Mouse (Mus musculus): ENCODE data around the gene Col16a1. TPM values are rescaled to one million over a fixed set of nuclear protein-coding genes. Genes with fewer than 3 reads are reported as not detected.

Col16a1 gene
- polyA plus RNA-seq, 1 experiment from 2014 or later = 10.5 TPM

GRCm38 (mm10) chr4:130073367-130073766 is 25.7 kb downstream of the Col16a1 start:
- H3K27me3 ChIP-seq (ENCODE audit: control insufficient read depth, insufficient read depth, low read depth, low read length) = no peaks in the 10 kb centered on the region
- H3K36me3 ChIP-seq (ENCODE audit: control insufficient read depth, insufficient read depth, low read length) = no peaks in the 10 kb centered on the region
- H3K27ac ChIP-seq (ENCODE audit: low read length) = no peak overlapping the region
- ATAC-seq = no peak
- H3K4me1 ChIP-seq (ENCODE audit: control insufficient read depth, insufficient read depth, low read length) = peaks cover 6% of the 10 kb centered on the region; the same call in 1 of the 2 replicates
- no peak overlapping the region for H3K9ac ChIP-seq (ENCODE audit: low read depth, low read length)
- WGBS = 85% methylated on average over 4 of the region's 4 CpGs
- no peak overlapping the region for H3K4me3 ChIP-seq (ENCODE audit: low read depth, low read length)
- no peak overlapping the region for H3K4me2 ChIP-seq (ENCODE audit: low read length)
- H3K9me3 ChIP-seq (replicated peaks; ENCODE audit: control insufficient read depth, low read length, poor library complexity, severe bottlenecking) = no peaks in the 10 kb centered on the region

- Histone ChIP-seq H3K27me3 (ENCODE audit: control insufficient read depth, insufficient read depth, low read depth, low read length) (no peaks in the 10 kb centered on the region), H3K27ac (ENCODE audit: low read length) (no peak overlapping the region), H3K36me3 (ENCODE audit: control insufficient read depth, insufficient read depth, low read length) (no peaks in the 10 kb centered on the region), H3K4me1 (ENCODE audit: control insufficient read depth, insufficient read depth, low read length) (peaks cover 6% of the 10 kb centered on the region; the same call in 1 of the 2 replicates), H3K4me3 (ENCODE audit: low read depth, low read length) (no peak overlapping the region), H3K4me2 (ENCODE audit: low read length) (no peak overlapping the region), H3K9ac (ENCODE audit: low read depth, low read length) (no peak overlapping the region), H3K9me3 (replicated peaks; ENCODE audit: control insufficient read depth, low read length, poor library complexity, severe bottlenecking) (no peaks in the 10 kb centered on the region)
- peak; percentile 51; the same call in 1 of the 2 replicates for ATAC-seq
- WGBS = 64% methylated on average over 17 of the region's 17 CpGs
Measured at GRCm38 (mm10) chr4:130074761-130075515, 27.3 kb downstream of the Col16a1 start.

- ATAC-seq = no peak
- Histone ChIP-seq H3K9ac (ENCODE audit: low read depth, low read length) (no peak overlapping the region), H3K4me3 (ENCODE audit: low read depth, low read length) (no peak overlapping the region), H3K27ac (ENCODE audit: low read length) (no peak overlapping the region), H3K4me1 (ENCODE audit: control insufficient read depth, insufficient read depth, low read length) (peaks cover 6% of the 10 kb centered on the region; the same call in 1 of the 2 replicates), H3K27me3 (ENCODE audit: control insufficient read depth, insufficient read depth, low read depth, low read length) (no peaks in the 10 kb centered on the region), H3K36me3 (ENCODE audit: control insufficient read depth, insufficient read depth, low read length) (no peaks in the 10 kb centered on the region), H3K9me3 (replicated peaks; ENCODE audit: control insufficient read depth, low read length, poor library complexity, severe bottlenecking) (no peaks in the 10 kb centered on the region), H3K4me2 (ENCODE audit: low read length) (no peak overlapping the region)
- 36% methylated on average over 8 of the region's 8 CpGs for WGBS
Measured at GRCm38 (mm10) chr4:130076856-130077255, 29.2 kb downstream of the Col16a1 start.

- 57% methylated on average over 17 of the region's 17 CpGs for WGBS
- Histone ChIP-seq H3K27ac (ENCODE audit: low read length) (no peak overlapping the region), H3K9me3 (replicated peaks; ENCODE audit: control insufficient read depth, low read length, poor library complexity, severe bottlenecking) (no peaks in the 10 kb centered on the region), H3K9ac (ENCODE audit: low read depth, low read length) (no peak overlapping the region), H3K4me3 (ENCODE audit: low read depth, low read length) (no peak overlapping the region), H3K4me1 (ENCODE audit: control insufficient read depth, insufficient read depth, low read length) (peaks cover 9% of the 10 kb centered on the region; the same call in 1 of the 2 replicates), H3K4me2 (ENCODE audit: low read length) (no peak overlapping the region), H3K36me3 (ENCODE audit: control insufficient read depth, insufficient read depth, low read length) (no peaks in the 10 kb centered on the region), H3K27me3 (ENCODE audit: control insufficient read depth, insufficient read depth, low read depth, low read length) (no peaks in the 10 kb centered on the region)
- ATAC-seq = no peak
Measured at GRCm38 (mm10) chr4:130078816-130079485, 31.3 kb downstream of the Col16a1 start.

- Histone ChIP-seq H3K36me3 (ENCODE audit: control insufficient read depth, insufficient read depth, low read length) (no peaks in the 10 kb centered on the region), H3K9ac (ENCODE audit: low read depth, low read length) (no peak overlapping the region), H3K9me3 (replicated peaks; ENCODE audit: control insufficient read depth, low read length, poor library complexity, severe bottlenecking) (no peaks in the 10 kb centered on the region), H3K27me3 (ENCODE audit: control insufficient read depth, insufficient read depth, low read depth, low read length) (no peaks in the 10 kb centered on the region), H3K4me3 (ENCODE audit: low read depth, low read length) (no peak overlapping the region), H3K4me1 (ENCODE audit: control insufficient read depth, insufficient read depth, low read length) (peaks cover 9% of the 10 kb centered on the region; the same call in 1 of the 2 replicates), H3K4me2 (ENCODE audit: low read length) (no peak overlapping the region), H3K27ac (ENCODE audit: low read length) (no peak overlapping the region)
- WGBS = 57% methylated on average over 3 of the region's 3 CpGs
- no peak for ATAC-seq
Measured at GRCm38 (mm10) chr4:130079521-130079920, 31.9 kb downstream of the Col16a1 start.

- H3K27ac ChIP-seq (ENCODE audit: low read length) = 0 out of 2 replicates have a peak overlapping the region, but pooled peaks have one; percentile 35
- H3K36me3 ChIP-seq (ENCODE audit: control insufficient read depth, insufficient read depth, low read length) = no peaks in the 10 kb centered on the region
- peak; percentile 80 for ATAC-seq
- H3K4me3 ChIP-seq (ENCODE audit: low read depth, low read length) = no peak overlapping the region
- no peak overlapping the region for H3K4me2 ChIP-seq (ENCODE audit: low read length)
- no peaks in the 10 kb centered on the region for H3K27me3 ChIP-seq (ENCODE audit: control insufficient read depth, insufficient read depth, low read depth, low read length)
- peaks cover 6% of the 10 kb centered on the region; the same call in 1 of the 2 replicates for H3K4me1 ChIP-seq (ENCODE audit: control insufficient read depth, insufficient read depth, low read length)
- no peaks in the 10 kb centered on the region for H3K9me3 ChIP-seq (replicated peaks; ENCODE audit: control insufficient read depth, low read length, poor library complexity, severe bottlenecking)
- WGBS = 75% methylated on average over 19 of the region's 19 CpGs
- no peak overlapping the region for H3K9ac ChIP-seq (ENCODE audit: low read depth, low read length)
Measured at GRCm38 (mm10) chr4:130081345-130082190, 33.9 kb downstream of the Col16a1 start.

GRCm38 (mm10) chr4:130082211-130082610 is 34.6 kb downstream of the Col16a1 start:
- Histone ChIP-seq H3K27ac (ENCODE audit: low read length) (no peak overlapping the region; the same call in 1 of the 2 replicates), H3K4me2 (ENCODE audit: low read length) (no peak overlapping the region), H3K9ac (ENCODE audit: low read depth, low read length) (no peak overlapping the region), H3K4me1 (ENCODE audit: control insufficient read depth, insufficient read depth, low read length) (peaks cover 4% of the 10 kb centered on the region; the same call in 1 of the 2 replicates), H3K36me3 (ENCODE audit: control insufficient read depth, insufficient read depth, low read length) (no peaks in the 10 kb centered on the region), H3K27me3 (ENCODE audit: control insufficient read depth, insufficient read depth, low read depth, low read length) (no peaks in the 10 kb centered on the region), H3K4me3 (ENCODE audit: low read depth, low read length) (no peak overlapping the region), H3K9me3 (replicated peaks; ENCODE audit: control insufficient read depth, low read length, poor library complexity, severe bottlenecking) (no peaks in the 10 kb centered on the region)
- ATAC-seq = no peak
- 42% methylated on average over 9 of the region's 9 CpGs for WGBS

GRCm38 (mm10) chr4:130084331-130084945 is 36.8 kb downstream of the Col16a1 start:
- Histone ChIP-seq H3K4me3 (ENCODE audit: low read depth, low read length) (no peak overlapping the region), H3K4me2 (ENCODE audit: low read length) (no peak overlapping the region), H3K9ac (ENCODE audit: low read depth, low read length) (no peak overlapping the region), H3K27ac (ENCODE audit: low read length) (no peak overlapping the region), H3K36me3 (ENCODE audit: control insufficient read depth, insufficient read depth, low read length) (no peaks in the 10 kb centered on the region), H3K9me3 (replicated peaks; ENCODE audit: control insufficient read depth, low read length, poor library complexity, severe bottlenecking) (no peaks in the 10 kb centered on the region), H3K4me1 (ENCODE audit: control insufficient read depth, insufficient read depth, low read length) (peaks cover 3% of the 10 kb centered on the region; the same call in 1 of the 2 replicates), H3K27me3 (ENCODE audit: control insufficient read depth, insufficient read depth, low read depth, low read length) (no peaks in the 10 kb centered on the region)
- WGBS = 47% methylated on average over 7 of the region's 7 CpGs
- ATAC-seq = no peak

All from midbrain, embryonic 16.5 days (tissue).